Mouse (Mus musculus) C2C12 (cell line): ENCODE measurements around the gene Fam19a3.

Experiments
- CEBPB ChIP-seq: IDR thresholded peaks from one replicate; pipeline ENCODE4 v1.6.1; 2011; ENCODE audit warnings: low read depth, mild to moderate bottlenecking, control low read depth, moderate library complexity
- CTCF ChIP-seq: IDR thresholded peaks from one replicate; pipeline ENCODE4 v1.5.1; 2011; ENCODE audit not compliant: control insufficient read depth, insufficient read depth, insufficient read length

- TF ChIP-seq CTCF (no peak), CEBPB (no peak)
Observed at GRCm38 (mm10) chr3:104789312-104789605, 7.6 kb upstream of the Fam19a3 start.
